Mouse (Mus musculus) myocyte (in vitro differentiated cells): ENCODE results near the gene Rph3a.

Experiments
- CEBPB ChIP-seq: IDR thresholded peaks from 2 replicates; pipeline ENCODE4 v1.6.1; 2011; ENCODE audit warnings: mild to moderate bottlenecking, moderate library complexity; ENCODE audit not compliant: poor library complexity, insufficient read depth, severe bottlenecking
- E2F4 ChIP-seq: IDR thresholded peaks from one replicate; pipeline ENCODE4 v1.6.1; 2011; ENCODE audit warnings: mild to moderate bottlenecking, control low read depth, moderate library complexity; ENCODE audit not compliant: insufficient read depth
- MAX ChIP-seq: IDR thresholded peaks from one replicate; pipeline ENCODE4 v1.6.1; 2011; ENCODE audit warnings: low read depth, mild to moderate bottlenecking, control low read depth
- POLR2A ChIP-seq: IDR thresholded peaks from one replicate; pipeline ENCODE4 v1.6.1; 2011; ENCODE audit warnings: low read depth, mild to moderate bottlenecking, control low read depth, moderate library complexity; ENCODE audit not compliant: insufficient read length
- POLR2AphosphoS2 ChIP-seq: IDR thresholded peaks from one replicate; pipeline ENCODE4 v1.6.1; 2011; ENCODE audit warnings: low read depth, control low read depth; ENCODE audit not compliant: insufficient read length
- USF1 ChIP-seq: IDR thresholded peaks from one replicate; pipeline ENCODE4 v1.6.1; 2011; ENCODE audit warnings: low read depth, mild to moderate bottlenecking, control low read depth, moderate library complexity

- TF ChIP-seq USF1 (no peak), POLR2AphosphoS2 (no peak), CEBPB (no peak), POLR2A (no peak), MAX (no peak), E2F4 (no peak)
Measured at GRCm38 (mm10) chr5:120966156-120966555, 43.7 kb downstream of the Rph3a start.
